Mouse (Mus musculus) liver, embryonic 16.5 days (tissue): Measurements from ENCODE around the gene Snx8. TPM values are rescaled to one million over a fixed set of nuclear protein-coding genes. Genes with fewer than 3 reads are reported as not detected.

Experiments used
- ATAC-seq: fragments of 200-750 bp; cut with Nextera tagmentation; 2 replicates; pipeline ENCODE4 v1.8.0; 2017; ENCODE audit warnings: low read depth, mild to moderate bottlenecking, moderate number of reproducible peaks, moderate library complexity
- H3K27ac ChIP-seq: fragments of 300-500 bp; sonication (generic); 2 replicates; pipeline ENCODE4 v1.5.1; 2014; ENCODE audit warnings: mild to moderate bottlenecking, low read length
- H3K27me3 ChIP-seq: fragments of 300-500 bp; sonication (generic); 2 replicates; pipeline ENCODE4 v1.6.1; 2014; ENCODE audit warnings: low read depth, low read length, mixed read lengths; ENCODE audit not compliant: control insufficient read depth, insufficient read depth
- H3K36me3 ChIP-seq: fragments of 300-500 bp; sonication (generic); 2 replicates; pipeline ENCODE4 v1.6.1; 2014; ENCODE audit warnings: mild to moderate bottlenecking; ENCODE audit not compliant: control insufficient read depth, insufficient read depth
- H3K4me1 ChIP-seq: fragments of 300-500 bp; sonication (generic); 2 replicates; pipeline ENCODE4 v1.6.1; 2014; ENCODE audit warnings: low read depth, low read length, mixed read lengths; ENCODE audit not compliant: control insufficient read depth
- H3K4me2 ChIP-seq: fragments of 300-500 bp; sonication (generic); 2 replicates; pipeline ENCODE4 v1.6.1; 2014; ENCODE audit warnings: low read depth, low read length, mixed read lengths
- H3K4me3 ChIP-seq: fragments of 300-500 bp; sonication (generic); 2 replicates; pipeline ENCODE4 v1.5.1; 2014; ENCODE audit warnings: low read depth, mild to moderate bottlenecking, low read length
- H3K9ac ChIP-seq: fragments of 300-500 bp; sonication (generic); 2 replicates; pipeline ENCODE4 v1.6.1; 2014; ENCODE audit warnings: low read depth, low read length
- H3K9me3 ChIP-seq: fragments of 300-500 bp; sonication (generic); replicated peaks from 2 replicates; pipeline ENCODE4 v1.6.1; 2016; ENCODE audit warnings: low read length; ENCODE audit not compliant: control insufficient read depth
- WGBS: fragments of 180-500 bp; shearing (Covaris S2); extraction: QIAGEN DNeasy Blood & Tissue Kit; methylation state at CpG from one replicate; pipeline ENCODE4 v1.1.7; 2014; ENCODE audit not compliant: insufficient replicate concordance; 5-methylcytosine and 5-hydroxymethylcytosine counted together
- polyA plus RNA-seq: library from polyadenylated mRNA; unstranded; fragments of >200 nt; fragmentation: Nextera tagmentation; extraction: Ambion mirVana; gene quantifications from 2 replicates; pipeline ENCODE4 v1.2.1, GENCODE M21; 2015

Gene Snx8
- polyA plus RNA-seq, 1 experiment from 2014 or later: 11.1 TPM

GRCm38 (mm10) chr5:140339836-140340235 is 49.2 kb downstream of the Snx8 start:
- 0 out of 2 replicates have a peak, but pooled peaks cover 2% of the 10 kb centered on the region for H3K9me3 ChIP-seq
- 77% methylated on average over 3 of the region's 3 CpGs for WGBS

GRCm38 (mm10) chr5:140338779-140339178 is 50.3 kb downstream of the Snx8 start:
- peaks cover 15% of the 10 kb centered on the region for H3K36me3 ChIP-seq
- WGBS: 86% methylated on average over 4 of the region's 4 CpGs
- H3K27me3 ChIP-seq: no peaks in the 10 kb centered on the region
- H3K4me3 ChIP-seq: no peak overlapping the region
- 0 out of 2 replicates have a peak, but pooled peaks cover 2% of the 10 kb centered on the region for H3K9me3 ChIP-seq
- no peaks in the 10 kb centered on the region for H3K4me1 ChIP-seq
- no peak overlapping the region for H3K9ac ChIP-seq
- H3K27ac ChIP-seq: no peak overlapping the region
- ATAC-seq: no peak
- H3K4me2 ChIP-seq: no peak overlapping the region

More at GRCm38 (mm10) chr5:140339836-140340235, 49.2 kb downstream of the Snx8 start:
- no peak overlapping the region for H3K4me2 ChIP-seq
- H3K27ac ChIP-seq: no peak overlapping the region
- no peaks in the 10 kb centered on the region for H3K4me1 ChIP-seq
- no peaks in the 10 kb centered on the region for H3K27me3 ChIP-seq
- H3K4me3 ChIP-seq: no peak overlapping the region
- ATAC-seq: no peak
- peaks cover 20% of the 10 kb centered on the region for H3K36me3 ChIP-seq
- H3K9ac ChIP-seq: no peak overlapping the region

GRCm38 (mm10) chr5:140336680-140337079 is 52.4 kb downstream of the Snx8 start:
- H3K9me3 ChIP-seq: 0 out of 2 replicates have a peak, but pooled peaks cover 2% of the 10 kb centered on the region
- no peak overlapping the region for H3K27ac ChIP-seq
- no peak overlapping the region for H3K9ac ChIP-seq
- H3K4me1 ChIP-seq: peaks cover 10% of the 10 kb centered on the region
- H3K4me2 ChIP-seq: no peak overlapping the region
- no peak overlapping the region for H3K4me3 ChIP-seq
- ATAC-seq: no peak
- peaks cover 15% of the 10 kb centered on the region for H3K36me3 ChIP-seq
- H3K27me3 ChIP-seq: no peaks in the 10 kb centered on the region
- WGBS: 50% methylated on average over 1 of the region's 1 CpGs

GRCm38 (mm10) chr5:140333631-140334030 is 55.4 kb downstream of the Snx8 start:
- Histone ChIP-seq H3K27ac (no peak overlapping the region), H3K27me3 (no peaks in the 10 kb centered on the region), H3K9me3 (0 out of 2 replicates have a peak, but pooled peaks cover under 1% of the 10 kb centered on the region), H3K9ac (no peak overlapping the region), H3K4me2 (no peak overlapping the region), H3K4me3 (no peak overlapping the region), H3K36me3 (peaks cover 7% of the 10 kb centered on the region), H3K4me1 (peaks cover 19% of the 10 kb centered on the region)
- ATAC-seq: no peak
- WGBS: 19% methylated on average over 2 of the region's 2 CpGs

- Histone ChIP-seq H3K4me3 (peak overlapping the region; percentile 70), H3K27ac (peak overlapping the region; percentile 91; the same call in 1 of the 2 replicates)
- ATAC-seq: peak; percentile 41; the same call in 1 of the 2 replicates
Observed at GRCm38 (mm10) chr5:140332519-140332918, 56.5 kb downstream of the Snx8 start.

GRCm38 (mm10) chr5:140331615-140332512 is 57.2 kb downstream of the Snx8 start, which contains the start of gene Mrm2:
Mrm2 (minus strand) TSS chr5:140331898.
- no peaks in the 10 kb centered on the region for H3K9me3 ChIP-seq
- peak; percentile 83 for ATAC-seq
- H3K4me2 ChIP-seq: peak within 1 kb of the TSS; percentile 97
- no peaks in the 10 kb centered on the region for H3K27me3 ChIP-seq
- H3K4me1 ChIP-seq: peaks cover 19% of the 10 kb centered on the region
- peak within 1 kb of the TSS; percentile 83 for H3K9ac ChIP-seq
- H3K4me3 ChIP-seq: peak within 1 kb of the TSS; percentile 70
- H3K27ac ChIP-seq: peak within 1 kb of the TSS; percentile 91
- H3K36me3 ChIP-seq: no peaks in the 10 kb centered on the region; the same call in 1 of the 2 replicates
- WGBS: under 1% methylated on average over 39 of the region's 39 CpGs

More at GRCm38 (mm10) chr5:140332519-140332918, 56.5 kb downstream of the Snx8 start:
- Histone ChIP-seq H3K9me3 (no peaks in the 10 kb centered on the region), H3K27me3 (no peaks in the 10 kb centered on the region), H3K9ac (no peak overlapping the region; the same call in 1 of the 2 replicates), H3K36me3 (no peaks in the 10 kb centered on the region; the same call in 1 of the 2 replicates), H3K4me1 (peaks cover 19% of the 10 kb centered on the region), H3K4me2 (peak overlapping the region; percentile 97)
- WGBS: 30% methylated on average over 4 of the region's 4 CpGs

- H3K36me3 ChIP-seq: no peaks in the 10 kb centered on the region; the same call in 1 of the 2 replicates
- no peak for ATAC-seq
- no peak overlapping the region for H3K9ac ChIP-seq
- H3K4me1 ChIP-seq: peaks cover 26% of the 10 kb centered on the region
- H3K4me2 ChIP-seq: peak overlapping the region; percentile 22; the same call in 1 of the 2 replicates
- 48% methylated on average over 5 of the region's 5 CpGs for WGBS
- H3K4me3 ChIP-seq: no peak overlapping the region
- no peaks in the 10 kb centered on the region for H3K27me3 ChIP-seq
- no peaks in the 10 kb centered on the region for H3K9me3 ChIP-seq
- no peak overlapping the region for H3K27ac ChIP-seq
Observed at GRCm38 (mm10) chr5:140324058-140324457, 65.0 kb downstream of the Snx8 start.

- peak overlapping the region; percentile 96 for H3K4me3 ChIP-seq
- under 1% methylated on average over 17 of the region's 17 CpGs for WGBS
- peak overlapping the region; percentile 94 for H3K27ac ChIP-seq
- peak overlapping the region; percentile 99 for H3K9ac ChIP-seq
- peak overlapping the region; percentile 85 for H3K4me2 ChIP-seq
- H3K36me3 ChIP-seq: no peaks in the 10 kb centered on the region
- no peaks in the 10 kb centered on the region for H3K9me3 ChIP-seq
- peaks cover 28% of the 10 kb centered on the region for H3K4me1 ChIP-seq
- H3K27me3 ChIP-seq: no peaks in the 10 kb centered on the region
- peak; percentile 14 for ATAC-seq
Observed at GRCm38 (mm10) chr5:140321756-140322575, 67.1 kb downstream of the Snx8 start.
